Mouse (Mus musculus) limb, embryonic 11.5 days (tissue): ENCODE data around the gene Lgmn. TPM values are rescaled to one million over a fixed set of nuclear protein-coding genes. Genes with fewer than 3 reads are reported as not detected.
A peak's percentile ranks its signal among the peaks of the same experiment; 100 is the strongest.

ENCODE experiments used
- ATAC-seq: fragments of 200-750 bp; cut with Nextera tagmentation; 2 replicates; pipeline ENCODE4 v1.8.0; 2017; ENCODE audit warnings: low read depth; ENCODE audit not compliant: insufficient number of reproducible peaks, low FRiP score, low TSS enrichment
- DNase-seq: peaks from one replicate; pipeline ENCODE4 v3.0.0-alpha.2; 2015; ENCODE audit warnings: low spot score
- H3K27ac ChIP-seq: fragments of 300-500 bp; sonication (generic); replicated peaks from 2 replicates; pipeline ENCODE4 v1.5.1; 2014; ENCODE audit warnings: low read depth, mild to moderate bottlenecking, low read length
- H3K27me3 ChIP-seq: fragments of 300-500 bp; sonication (generic); 2 replicates; pipeline ENCODE4 v1.6.1; 2014; ENCODE audit warnings: mild to moderate bottlenecking, low read length, mixed read lengths; ENCODE audit not compliant: control insufficient read depth, insufficient read depth
- H3K36me3 ChIP-seq: fragments of 300-500 bp; sonication (generic); 2 replicates; pipeline ENCODE4 v1.6.1; 2014; ENCODE audit warnings: mild to moderate bottlenecking, low read length, moderate library complexity, mixed read lengths; ENCODE audit not compliant: control insufficient read depth, insufficient read depth
- H3K4me1 ChIP-seq: fragments of 300-500 bp; sonication (generic); 2 replicates; pipeline ENCODE4 v1.6.1; 2014; ENCODE audit warnings: low read length, mixed read lengths; ENCODE audit not compliant: control insufficient read depth, insufficient read depth
- H3K4me2 ChIP-seq: fragments of 300-500 bp; sonication (generic); 2 replicates; pipeline ENCODE4 v1.6.1; 2014; ENCODE audit warnings: low read depth, mild to moderate bottlenecking, moderate library complexity; ENCODE audit not compliant: severe bottlenecking
- H3K4me3 ChIP-seq: fragments of 300-500 bp; sonication (generic); 2 replicates; pipeline ENCODE4 v1.5.1; 2014; ENCODE audit warnings: low read depth, low read length
- H3K9ac ChIP-seq: fragments of 300-500 bp; sonication (generic); 2 replicates; pipeline ENCODE4 v1.6.1; 2014; ENCODE audit warnings: mild to moderate bottlenecking, low read length
- H3K9me3 ChIP-seq: fragments of 300-500 bp; sonication (generic); 2 replicates; pipeline ENCODE4 v1.6.1; 2016; ENCODE audit warnings: low read length; ENCODE audit not compliant: control insufficient read depth
- WGBS: fragments of 180-500 bp; shearing (Covaris S2); extraction: QIAGEN DNeasy Blood & Tissue Kit; methylation state at CpG from one replicate; pipeline ENCODE4 v1.1.7; 2014; 5-methylcytosine and 5-hydroxymethylcytosine counted together
- polyA plus RNA-seq: library from polyadenylated mRNA; unstranded; fragments of >200 nt; fragmentation: Nextera tagmentation; extraction: Ambion mirVana; gene quantifications from 2 replicates; pipeline ENCODE4 v1.2.1, GENCODE M21; 2014

The Lgmn gene
- polyA plus RNA-seq, 1 experiment from 2014 or later: 50.0 TPM

DNA sequence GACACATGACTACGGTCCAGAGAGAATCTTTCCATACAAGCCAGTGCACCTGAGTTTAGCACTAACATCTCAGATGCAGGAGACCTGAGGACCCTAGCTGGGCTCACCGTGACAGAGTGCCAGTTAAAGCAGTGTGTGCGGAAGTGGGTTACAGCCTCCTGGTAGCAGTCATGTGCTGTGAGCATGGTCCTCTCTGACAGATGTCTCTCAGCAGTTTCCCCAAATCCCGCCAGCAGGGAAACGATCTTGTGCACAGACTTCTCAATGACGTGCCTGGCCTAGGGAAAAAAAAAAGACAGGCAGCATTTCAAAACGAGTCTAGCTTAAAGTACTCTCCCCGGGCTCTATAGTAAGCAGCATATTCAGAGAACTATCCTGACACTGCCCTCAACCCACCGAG lies 44.1 kb downstream of the Lgmn start:
- no peaks in the 10 kb centered on the region for H3K36me3 ChIP-seq
- H3K27me3 ChIP-seq: no peaks in the 10 kb centered on the region
- no peak overlapping the region for H3K27ac ChIP-seq
- 83% methylated on average over 9 of the region's 9 CpGs for WGBS
- DNase-seq (no peak), ATAC-seq (no peak)
- H3K9ac ChIP-seq: no peak overlapping the region
- H3K4me1 ChIP-seq: no peaks in the 10 kb centered on the region
- H3K9me3 ChIP-seq: no peaks in the 10 kb centered on the region
- no peak overlapping the region for H3K4me3 ChIP-seq
- no peak overlapping the region for H3K4me2 ChIP-seq

DNA sequence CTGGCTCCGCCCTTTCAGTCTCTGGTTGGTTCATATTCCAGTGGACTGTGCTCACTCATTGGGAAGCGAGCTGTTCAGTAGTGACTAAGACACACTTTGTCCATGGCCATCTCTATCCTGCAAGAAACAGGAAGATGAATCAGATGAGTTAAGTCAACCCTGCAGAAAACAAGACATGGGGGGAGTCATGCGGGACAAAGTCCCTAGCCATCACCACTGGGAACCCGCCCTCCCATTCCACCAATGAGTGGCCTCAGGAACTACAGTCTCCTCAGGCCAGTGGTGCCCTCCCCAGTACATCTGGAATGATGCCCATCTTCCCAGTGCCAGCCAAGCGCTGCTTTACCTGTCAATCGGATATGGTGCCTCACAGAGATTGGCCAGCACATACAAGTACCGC lies 45.1 kb downstream of the Lgmn start:
- ATAC-seq: no peak
- H3K27me3 ChIP-seq: no peaks in the 10 kb centered on the region
- no peak overlapping the region for H3K27ac ChIP-seq
- no peaks in the 10 kb centered on the region for H3K36me3 ChIP-seq
- DNase-seq: no peak
- H3K4me2 ChIP-seq: no peak overlapping the region
- no peak overlapping the region for H3K9ac ChIP-seq
- H3K4me1 ChIP-seq: no peaks in the 10 kb centered on the region
- H3K9me3 ChIP-seq: no peaks in the 10 kb centered on the region
- 86% methylated on average over 7 of the region's 7 CpGs for WGBS
- no peak overlapping the region for H3K4me3 ChIP-seq

DNA sequence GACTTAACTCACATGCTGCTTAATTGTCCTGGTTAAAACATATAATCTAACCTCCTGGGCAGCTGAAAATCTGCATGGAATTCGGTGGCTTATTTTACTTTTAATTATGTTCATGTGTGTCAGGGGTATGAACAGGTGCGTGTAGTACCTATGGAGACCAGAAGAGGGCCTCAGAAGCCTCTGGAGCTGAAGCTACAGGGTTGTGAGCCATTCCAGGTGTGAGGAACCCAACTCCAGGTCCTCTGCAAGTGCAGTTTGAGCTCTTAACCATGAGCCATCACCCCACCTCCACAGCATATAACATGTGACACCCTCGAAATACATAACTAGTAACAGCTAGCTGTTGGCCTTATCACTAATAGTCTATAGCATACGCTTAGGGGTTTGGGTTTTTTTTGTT lies 47.6 kb downstream of the Lgmn start:
- Histone ChIP-seq H3K27ac (no peak overlapping the region), H3K36me3 (no peaks in the 10 kb centered on the region), H3K27me3 (no peaks in the 10 kb centered on the region), H3K9ac (no peak overlapping the region), H3K4me3 (no peak overlapping the region), H3K9me3 (no peaks in the 10 kb centered on the region), H3K4me2 (no peak overlapping the region), H3K4me1 (no peaks in the 10 kb centered on the region)
- DNase-seq (peak; percentile 56), ATAC-seq (no peak)
- WGBS: 60% methylated on average over 4 of the region's 4 CpGs

DNA sequence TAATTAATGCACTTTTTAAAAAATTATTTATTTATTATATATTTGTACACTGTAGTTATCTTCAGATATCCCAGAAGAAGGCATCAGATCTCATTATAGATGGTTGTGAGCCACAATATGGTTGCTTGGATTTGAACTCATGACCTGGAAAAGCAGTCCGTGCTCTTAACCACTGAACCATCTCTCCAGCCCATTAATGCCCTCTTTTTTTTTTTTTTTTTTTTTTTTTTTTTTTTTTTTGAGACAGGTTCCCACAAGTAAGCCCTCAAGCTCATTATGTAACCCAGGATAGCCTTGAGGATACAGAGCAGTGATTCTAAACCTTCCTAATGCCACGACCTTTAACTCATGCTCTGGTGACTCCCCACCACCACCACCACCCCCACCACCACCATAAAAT lies 48.5 kb downstream of the Lgmn start:
- Histone ChIP-seq H3K9me3 (no peaks in the 10 kb centered on the region), H3K4me3 (no peak overlapping the region), H3K27ac (no peak overlapping the region), H3K4me1 (no peaks in the 10 kb centered on the region), H3K27me3 (no peaks in the 10 kb centered on the region), H3K4me2 (no peak overlapping the region), H3K9ac (no peak overlapping the region), H3K36me3 (no peaks in the 10 kb centered on the region)
- ATAC-seq (no peak), DNase-seq (no peak)
- 91% methylated on average over 2 of the region's 2 CpGs for WGBS

DNA sequence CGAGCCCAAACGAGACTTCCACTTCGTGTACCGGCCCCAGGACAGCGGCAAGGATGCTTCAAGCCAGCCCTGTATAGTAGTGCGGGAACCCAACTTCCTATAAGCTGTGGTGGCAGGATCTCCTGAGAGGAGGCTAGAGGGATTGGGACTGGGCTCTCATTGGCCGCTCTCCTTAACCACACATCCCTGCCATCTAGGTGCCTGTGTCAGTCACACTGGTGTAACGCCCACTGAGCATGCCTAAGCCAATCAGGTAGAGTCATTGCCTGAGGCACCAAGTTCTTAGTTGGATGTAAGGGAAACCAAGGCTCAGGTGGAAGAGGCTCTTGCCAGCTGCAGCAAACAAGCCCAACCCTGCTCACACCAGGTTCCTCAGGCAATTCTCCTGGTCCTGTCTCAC lies 49.6 kb downstream of the Lgmn start:
- Histone ChIP-seq H3K36me3 (no peaks in the 10 kb centered on the region), H3K27me3 (no peaks in the 10 kb centered on the region), H3K27ac (no peak overlapping the region), H3K4me1 (no peaks in the 10 kb centered on the region), H3K4me2 (0 out of 2 replicates have a peak overlapping the region, but pooled peaks have one; percentile 10), H3K4me3 (no peak overlapping the region), H3K9ac (no peak overlapping the region), H3K9me3 (no peaks in the 10 kb centered on the region)
- ATAC-seq: no peak
- 24% methylated on average over 8 of the region's 8 CpGs for WGBS
- no peak for DNase-seq

DNA sequence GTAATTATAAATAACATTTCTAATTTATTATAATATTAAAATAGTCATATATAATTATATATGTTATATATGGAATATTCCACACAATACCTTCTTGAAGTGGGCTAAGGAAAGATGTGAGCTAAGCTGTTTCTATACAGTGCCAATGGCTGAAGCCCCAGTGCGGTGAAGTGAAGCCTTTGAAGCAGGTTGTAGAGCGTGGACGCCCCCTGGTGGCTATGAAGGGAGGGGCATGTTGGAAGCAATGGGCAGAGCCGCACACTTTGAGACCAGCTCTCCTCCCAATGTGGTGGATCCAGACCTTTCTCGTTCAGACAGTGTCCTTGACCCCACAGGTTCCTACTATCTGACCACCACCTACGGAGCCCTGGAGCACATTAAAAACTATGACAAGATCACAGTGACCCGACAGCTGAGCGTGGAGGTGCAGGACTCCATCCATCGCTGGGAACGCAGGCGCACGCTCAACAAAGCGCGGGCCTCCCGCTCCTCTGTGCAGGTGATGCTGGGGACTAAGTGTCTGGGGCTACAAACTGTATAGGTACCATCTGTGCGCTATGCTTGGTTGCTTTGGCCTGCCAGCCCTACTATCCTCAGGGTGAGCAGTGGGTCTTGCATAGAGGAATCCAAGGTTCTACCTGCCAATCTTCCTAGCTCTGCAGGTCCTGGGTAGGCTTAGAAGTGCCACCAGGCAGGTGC lies 52.2 kb downstream of the Lgmn start:
- no peaks in the 10 kb centered on the region for H3K9me3 ChIP-seq
- no peak overlapping the region for H3K4me3 ChIP-seq
- no peak overlapping the region for H3K9ac ChIP-seq
- WGBS: 51% methylated on average over 16 of the region's 16 CpGs
- H3K36me3 ChIP-seq: no peaks in the 10 kb centered on the region
- no peaks in the 10 kb centered on the region for H3K4me1 ChIP-seq
- H3K27me3 ChIP-seq: no peaks in the 10 kb centered on the region
- H3K4me2 ChIP-seq: no peak overlapping the region
- no peak overlapping the region for H3K27ac ChIP-seq
- ATAC-seq (peak; percentile 59; the same call in 1 of the 2 replicates), DNase-seq (peak; percentile 90)

DNA sequence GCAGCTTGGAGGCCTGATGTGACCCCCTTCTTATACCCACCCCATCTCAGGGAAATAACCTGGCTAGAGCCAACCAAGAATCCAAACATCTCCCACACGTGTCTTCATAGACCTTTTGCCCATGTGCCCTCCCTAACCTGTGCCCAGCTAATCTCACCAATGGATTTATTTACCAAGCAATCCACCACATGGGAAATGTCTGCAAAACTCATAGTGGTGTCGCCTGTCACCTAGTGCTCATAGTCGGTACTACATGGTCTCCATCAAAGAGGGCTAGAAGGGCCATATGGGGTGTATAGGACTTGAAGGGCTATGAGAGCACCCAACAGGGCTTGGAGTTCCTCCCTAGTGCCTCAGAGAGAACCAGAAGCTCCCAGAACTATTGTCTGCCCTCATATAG lies 54.8 kb downstream of the Lgmn start:
- no peak overlapping the region for H3K4me3 ChIP-seq
- H3K27me3 ChIP-seq: no peaks in the 10 kb centered on the region
- WGBS: 28% methylated on average over 3 of the region's 3 CpGs
- peak; percentile 61 for DNase-seq
- no peak overlapping the region for H3K27ac ChIP-seq
- no peaks in the 10 kb centered on the region for H3K4me1 ChIP-seq
- 0 out of 2 replicates have a peak, but pooled peaks have one; percentile 9 for ATAC-seq
- no peaks in the 10 kb centered on the region for H3K36me3 ChIP-seq
- no peaks in the 10 kb centered on the region for H3K9me3 ChIP-seq
- H3K4me2 ChIP-seq: no peak overlapping the region
- H3K9ac ChIP-seq: no peak overlapping the region

DNA sequence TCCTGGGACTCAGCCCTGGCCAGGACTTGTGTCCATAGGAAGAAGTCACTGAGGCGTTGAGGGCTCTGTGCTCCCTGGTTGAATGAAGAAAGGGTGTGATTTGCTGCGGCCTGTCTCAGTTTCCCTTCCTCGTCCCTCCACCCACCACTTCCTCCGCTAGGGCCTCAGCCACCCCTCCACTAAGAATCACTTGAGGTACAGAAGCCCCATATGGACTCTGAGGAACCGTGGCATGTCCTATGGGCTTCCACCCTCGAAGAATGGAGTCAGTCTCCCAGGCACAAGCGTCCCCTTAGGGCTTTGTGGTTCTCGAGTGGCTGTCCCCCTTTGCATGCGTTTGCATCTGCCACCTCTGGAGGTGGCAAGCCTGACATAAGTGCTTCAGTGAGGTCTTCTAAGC lies 56.3 kb downstream of the Lgmn start:
- DNase-seq (no peak), ATAC-seq (no peak)
- H3K9ac ChIP-seq: no peak overlapping the region
- 86% methylated on average over 9 of the region's 9 CpGs for WGBS
- H3K4me2 ChIP-seq: no peak overlapping the region
- H3K36me3 ChIP-seq: no peaks in the 10 kb centered on the region
- H3K27me3 ChIP-seq: no peaks in the 10 kb centered on the region
- H3K9me3 ChIP-seq: no peaks in the 10 kb centered on the region
- no peak overlapping the region for H3K4me3 ChIP-seq
- no peak overlapping the region for H3K27ac ChIP-seq
- no peaks in the 10 kb centered on the region for H3K4me1 ChIP-seq

DNA sequence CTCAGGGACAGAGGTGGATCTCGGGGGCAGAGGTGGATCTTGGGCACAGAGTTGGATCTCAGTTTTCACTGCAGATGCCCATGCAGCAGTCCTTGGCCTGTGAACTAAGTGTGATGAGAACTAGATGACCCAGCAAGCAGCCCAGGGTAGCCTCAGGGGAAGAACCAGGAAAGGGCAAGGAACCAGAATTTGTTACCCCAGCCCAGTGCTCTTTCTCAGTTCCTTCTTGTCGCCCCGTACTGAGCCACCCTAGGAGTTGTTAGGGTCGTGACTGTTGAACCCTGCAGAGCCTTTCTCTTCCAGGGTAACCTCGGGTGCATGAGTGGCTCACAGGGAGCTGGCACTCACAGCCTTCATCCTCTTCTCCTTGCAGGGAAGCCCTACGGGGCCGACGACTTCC lies 57.4 kb downstream of the Lgmn start:
- no peaks in the 10 kb centered on the region for H3K4me1 ChIP-seq
- H3K9me3 ChIP-seq: no peaks in the 10 kb centered on the region
- no peak overlapping the region for H3K9ac ChIP-seq
- H3K27ac ChIP-seq: no peak overlapping the region
- no peak overlapping the region for H3K4me3 ChIP-seq
- WGBS: 86% methylated on average over 8 of the region's 8 CpGs
- no peaks in the 10 kb centered on the region for H3K36me3 ChIP-seq
- DNase-seq (no peak), ATAC-seq (no peak)
- no peaks in the 10 kb centered on the region for H3K27me3 ChIP-seq
- H3K4me2 ChIP-seq: no peak overlapping the region
